Mouse (Mus musculus) embryonic facial prominence, embryonic 14.5 days (tissue): Measurements from ENCODE around the gene 4930452B06Rik. TPM values are rescaled to one million over a fixed set of nuclear protein-coding genes. Genes with fewer than 3 reads are reported as not detected.

Experiments
- ATAC-seq: fragments of 200-750 bp; cut with Nextera tagmentation; 2 replicates; pipeline ENCODE4 v1.8.0; 2017; ENCODE audit warnings: low read depth, moderate number of reproducible peaks, moderate TSS enrichment
- DNase-seq: peaks from one replicate; pipeline ENCODE4 v3.0.0-alpha.2; 2015; ENCODE audit warnings: low spot score
- H3K27ac ChIP-seq: fragments of 300-500 bp; sonication (generic); replicated peaks from 2 replicates; pipeline ENCODE4 v1.5.1; 2014; ENCODE audit warnings: low read depth, mild to moderate bottlenecking, low read length, moderate library complexity
- H3K27me3 ChIP-seq: fragments of 300-500 bp; sonication (generic); replicated peaks from 2 replicates; pipeline ENCODE4 v1.6.1; 2014; ENCODE audit warnings: low read length; ENCODE audit not compliant: control insufficient read depth, insufficient read depth
- H3K36me3 ChIP-seq: fragments of 300-500 bp; sonication (generic); 2 replicates; pipeline ENCODE4 v1.6.1; 2014; ENCODE audit warnings: low read length, mixed read lengths; ENCODE audit not compliant: control insufficient read depth, insufficient read depth
- H3K4me1 ChIP-seq: fragments of 300-500 bp; sonication (generic); 2 replicates; pipeline ENCODE4 v1.6.1; 2014; ENCODE audit warnings: antibody characterized with exemption, low read length; ENCODE audit not compliant: control insufficient read depth, insufficient read depth
- H3K4me2 ChIP-seq: fragments of 300-500 bp; sonication (generic); 2 replicates; pipeline ENCODE4 v1.6.1; 2014; ENCODE audit warnings: low read depth, mild to moderate bottlenecking, low read length, moderate library complexity, mixed read lengths
- H3K4me3 ChIP-seq: fragments of 300-500 bp; sonication (generic); 2 replicates; pipeline ENCODE4 v1.5.1; 2014; ENCODE audit warnings: low read depth, mild to moderate bottlenecking, low read length
- H3K9ac ChIP-seq: fragments of 300-500 bp; sonication (generic); 2 replicates; pipeline ENCODE4 v1.6.1; 2014; ENCODE audit warnings: low read depth, mild to moderate bottlenecking, low read length, moderate library complexity, mixed read lengths
- H3K9me3 ChIP-seq: fragments of 300-500 bp; sonication (generic); 2 replicates; pipeline ENCODE4 v1.6.1; 2016; ENCODE audit warnings: low read length; ENCODE audit not compliant: control insufficient read depth
- WGBS: fragments of 180-500 bp; shearing (Covaris S2); extraction: QIAGEN DNeasy Blood & Tissue Kit; methylation state at CpG from one replicate; pipeline ENCODE4 v1.1.7; 2014; 5-methylcytosine and 5-hydroxymethylcytosine counted together
- polyA plus RNA-seq: library from polyadenylated mRNA; unstranded; fragments of >200 nt; fragmentation: Nextera tagmentation; extraction: Ambion mirVana; gene quantifications from 2 replicates; pipeline ENCODE4 v1.2.1, GENCODE M21; 2014

The 4930452B06Rik gene
- polyA plus RNA-seq, 1 experiment from 2014 or later = 11.0 TPM

GRCm38 (mm10) chr14:8395690-8396287, 270.3 kb downstream of the 4930452B06Rik start:
- Histone ChIP-seq H3K4me3 (no peak overlapping the region), H3K4me2 (no peak overlapping the region), H3K9ac (no peak overlapping the region), H3K27me3 (no peaks in the 10 kb centered on the region), H3K36me3 (no peaks in the 10 kb centered on the region), H3K4me1 (no peaks in the 10 kb centered on the region), H3K9me3 (no peaks in the 10 kb centered on the region), H3K27ac (no peak overlapping the region)
- 49% methylated on average over 7 of the region's 7 CpGs for WGBS
- DNase-seq (no peak), ATAC-seq (no peak)

- H3K36me3 ChIP-seq = no peaks in the 10 kb centered on the region
- no peaks in the 10 kb centered on the region for H3K27me3 ChIP-seq
- H3K9me3 ChIP-seq = no peaks in the 10 kb centered on the region
- ATAC-seq = no peak
- no peaks in the 10 kb centered on the region for H3K4me1 ChIP-seq
- no peak overlapping the region for H3K27ac ChIP-seq
- H3K4me3 ChIP-seq = no peak overlapping the region
- no peak overlapping the region for H3K4me2 ChIP-seq
- WGBS = 57% methylated on average over 6 of the region's 6 CpGs
- H3K9ac ChIP-seq = no peak overlapping the region
- no peak for DNase-seq
Observed at GRCm38 (mm10) chr14:8392181-8392825, 273.7 kb downstream of the 4930452B06Rik start.
